Mouse (Mus musculus) liver, adult 2 months (tissue): ENCODE data around the gene Tfap4.

Experiments
- CTCF ChIP-seq: fragments of 200-500 bp; IDR thresholded peaks from 2 replicates; pipeline ENCODE4 v1.5.1; 2011; ENCODE audit warnings: low read depth, low read length, control low read depth
- POLR2A ChIP-seq: fragments of 200-500 bp; IDR thresholded peaks from 2 replicates; pipeline ENCODE4 v1.6.1; 2011; ENCODE audit warnings: low read length, control low read depth; ENCODE audit not compliant: insufficient read depth; ENCODE audit errors: extremely low read depth

DNA sequence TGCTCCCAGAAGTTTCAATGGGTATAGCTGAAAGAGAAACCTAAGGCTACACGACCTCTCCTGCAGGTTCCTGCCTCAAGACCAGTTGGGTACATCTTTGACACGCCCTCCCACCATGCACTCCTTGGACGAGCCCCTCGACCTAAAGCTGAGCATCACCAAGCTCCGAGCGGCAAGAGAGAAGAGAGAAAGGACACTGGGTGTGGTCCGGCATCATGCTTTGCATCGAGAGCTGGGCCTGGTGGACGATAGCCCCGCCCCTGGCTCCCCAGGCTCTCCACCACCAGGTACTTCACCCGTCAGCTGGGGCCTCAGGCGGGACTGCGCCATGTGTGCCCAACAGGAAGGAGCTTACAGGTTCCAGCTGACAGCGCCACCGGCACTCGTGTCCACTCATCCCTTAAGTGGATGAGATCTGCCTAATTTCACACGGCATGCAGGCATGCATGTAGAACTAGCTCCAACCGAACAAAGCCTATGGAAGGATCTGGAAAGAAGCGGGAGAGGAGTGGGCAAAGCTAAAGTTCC, 48.9 kb upstream of the Tfap4 start:
- TF ChIP-seq POLR2A (no peak), CTCF (no peak)
